Comparison of ENCODE assay signal across 21 mouse cellular contexts in genomic region chr2:126086187-126086586, GRCm38 (mm10). TPM values are rescaled to one million over a fixed set of nuclear protein-coding genes. Genes with fewer than 3 reads are reported as not detected.
"Had no signal": no experiment of that assay in that cellular context is flagged by ENCODE, and none has a peak within 500 bp of the region (broad histone marks: within the 10 kb centered on the region; RNA-seq: fewer than 3 reads in every experiment).

No protein-coding gene starts in this region.

- H3K4me2 ChIP-seq: limb, embryonic 13.5 days; liver, embryonic 12.5 days; liver, embryonic 15.5 days; lung, embryonic 15.5 days; midbrain, embryonic 11.5 days had no signal

- H3K4me3 ChIP-seq: limb, embryonic 10.5 days; limb, embryonic 13.5 days; liver, embryonic 12.5 days; liver, embryonic 15.5 days; lung, embryonic 15.5 days had no signal

- H3K4me1 ChIP-seq: limb, embryonic 10.5 days; limb, embryonic 13.5 days; liver, embryonic 12.5 days; liver, embryonic 15.5 days; lung, embryonic 15.5 days had no signal

- H3K27me3 ChIP-seq: limb, embryonic 13.5 days; liver, embryonic 12.5 days; liver, embryonic 15.5 days; lung, embryonic 15.5 days had no signal

- H3K36me3 ChIP-seq: limb, embryonic 10.5 days; limb, embryonic 13.5 days; liver, embryonic 12.5 days; liver, embryonic 15.5 days; lung, embryonic 15.5 days had no signal

- H3K9ac ChIP-seq: limb, embryonic 13.5 days; liver, embryonic 12.5 days; liver, embryonic 15.5 days; lung, embryonic 15.5 days had no signal

- DNase-seq: kidney, postnatal 14 days; kidney, postnatal 4 days; liver; lung, adult 18-20 months; lung, postnatal 10 days; lung, postnatal 4 days; midbrain, embryonic 14.5 days; right cerebral cortex, postnatal 4 days; thymus, adult 2 months; thymus, postnatal 14 days; thymus, postnatal 4 days had no signal

- ATAC-seq: liver, embryonic 12.5 days had no signal

- H3K27ac ChIP-seq: limb, embryonic 10.5 days; limb, embryonic 13.5 days; liver, embryonic 12.5 days; liver, embryonic 15.5 days; lung, embryonic 15.5 days; stomach, postnatal 0 days had no signal

- H3K9me3 ChIP-seq: limb, embryonic 10.5 days; limb, embryonic 13.5 days; liver, embryonic 12.5 days; liver, embryonic 15.5 days; lung, embryonic 15.5 days had no signal

RNA-seq across cellular contexts. Expression of gene Fgf7, which starts 51.7 kb away (rescaled TPM):
- total RNA-seq: left cerebral cortex, postnatal 25 days; megakaryocyte progenitor cell, adult 5-6 weeks; megakaryocyte-erythroid progenitor cell, adult 5-6 weeks had no signal
- polyA plus RNA-seq: liver, embryonic 12.5 days had no signal
